Mouse (Mus musculus) stomach, embryonic 14.5 days (tissue): Measurements from ENCODE around the gene Igtp. TPM values are rescaled to one million over a fixed set of nuclear protein-coding genes. Genes with fewer than 3 reads are reported as not detected.
"Not testable (repeated sequence)": the region's sequence is repeated elsewhere in the genome, so short reads cannot be mapped to it uniquely, and the experiment has no call there.

Source experiments
- ATAC-seq: fragments of 200-750 bp; cut with Nextera tagmentation; 2 replicates; pipeline ENCODE4 v1.8.0; 2017; ENCODE audit warnings: low read depth, moderate TSS enrichment; ENCODE audit not compliant: insufficient number of reproducible peaks, insufficient read depth, low FRiP score
- H3K27ac ChIP-seq: fragments of 300-500 bp; sonication (generic); 2 replicates; pipeline ENCODE4 v1.5.1; 2014; ENCODE audit warnings: mild to moderate bottlenecking, low read length, moderate library complexity, mixed read lengths
- H3K27me3 ChIP-seq: fragments of 300-500 bp; sonication (generic); 2 replicates; pipeline ENCODE4 v1.6.1; 2014; ENCODE audit warnings: low read length, control low read depth, mixed read lengths; ENCODE audit not compliant: control insufficient read depth, insufficient read depth
- H3K36me3 ChIP-seq: fragments of 300-500 bp; sonication (generic); 2 replicates; pipeline ENCODE4 v1.6.1; 2014; ENCODE audit warnings: mild to moderate bottlenecking, control low read depth, low read length, moderate library complexity, mixed read lengths; ENCODE audit not compliant: control insufficient read depth, insufficient read depth
- H3K4me1 ChIP-seq: fragments of 300-500 bp; sonication (generic); 2 replicates; pipeline ENCODE4 v1.6.1; 2014; ENCODE audit warnings: low read length, control low read depth, mixed read lengths; ENCODE audit not compliant: control insufficient read depth, insufficient read depth
- H3K4me2 ChIP-seq: fragments of 300-500 bp; sonication (generic); replicated peaks from 2 replicates; pipeline ENCODE4 v1.6.1; 2014; ENCODE audit warnings: low read depth, low read length, control low read depth
- H3K4me3 ChIP-seq: fragments of 300-500 bp; sonication (generic); 2 replicates; pipeline ENCODE4 v1.5.1; 2014; ENCODE audit warnings: low read depth, low read length, control low read depth
- H3K9ac ChIP-seq: fragments of 300-500 bp; sonication (generic); replicated peaks from 2 replicates; pipeline ENCODE4 v1.6.1; 2014; ENCODE audit warnings: low read depth, mild to moderate bottlenecking, control low read depth, low read length, moderate library complexity, mixed read lengths
- H3K9me3 ChIP-seq: fragments of 300-500 bp; sonication (generic); 2 replicates; pipeline ENCODE4 v1.6.1; 2016; ENCODE audit warnings: low read depth, low read length, control low read depth; ENCODE audit not compliant: control insufficient read depth
- WGBS: fragments of 180-500 bp; shearing (Covaris S2); extraction: QIAGEN DNeasy Blood & Tissue Kit; methylation state at CpG from one replicate; pipeline ENCODE4 v1.1.7; 2014; 5-methylcytosine and 5-hydroxymethylcytosine counted together
- polyA plus RNA-seq: library from polyadenylated mRNA; unstranded; fragments of >200 nt; fragmentation: Nextera tagmentation; extraction: Ambion mirVana; gene quantifications from 2 replicates; pipeline ENCODE4 v1.2.1, GENCODE M21; 2014

The Igtp gene
- 3.9 and 4.7 TPM in 2 replicates for polyA plus RNA-seq

GRCm38 (mm10) chr11:58199229-58200037, at the start of gene Igtp, which contains the start of gene Irgm2:
Gene Igtp (plus strand): TSS chr11:58199556.
Gene Irgm2 (plus strand): TSS chr11:58199618.
- peak within 1 kb of the TSS; percentile 56 for H3K4me3 ChIP-seq
- WGBS, result 5% methylated on average over 13 of the region's 15 CpGs
- not testable (repeated sequence) for H3K4me1 ChIP-seq, H3K9me3 ChIP-seq, H3K36me3 ChIP-seq, H3K27me3 ChIP-seq
- ATAC-seq, result peak; percentile 82
- peak within 1 kb of the TSS; percentile 45; the same call in 1 of the 2 replicates for H3K9ac ChIP-seq
- 0 out of 2 replicates have a peak within 1 kb of the TSS, but pooled peaks have one; percentile 45 for H3K27ac ChIP-seq
- H3K4me2 ChIP-seq, result peak within 1 kb of the TSS; percentile 49

- Histone ChIP-seq H3K4me1 (no peaks in the 10 kb centered on the region), H3K27ac (no peak overlapping the region), H3K9me3 (no peaks in the 10 kb centered on the region), H3K4me3 (no peak overlapping the region), H3K27me3 (no peaks in the 10 kb centered on the region), H3K36me3 (peaks cover 63% of the 10 kb centered on the region), H3K4me2 (no peak overlapping the region), H3K9ac (no peak overlapping the region)
- WGBS, result 89% methylated on average over 9 of the region's 9 CpGs
- no peak for ATAC-seq
Observed at GRCm38 (mm10) chr11:58155458-58155857, 43.9 kb upstream of the Igtp start.

- H3K9me3 ChIP-seq, result no peaks in the 10 kb centered on the region
- no peak overlapping the region for H3K4me2 ChIP-seq
- no peak overlapping the region for H3K9ac ChIP-seq
- H3K27ac ChIP-seq, result no peak overlapping the region
- no peaks in the 10 kb centered on the region for H3K4me1 ChIP-seq
- ATAC-seq, result no peak
- peaks cover 59% of the 10 kb centered on the region for H3K36me3 ChIP-seq
- H3K4me3 ChIP-seq, result no peak overlapping the region
- WGBS, result 81% methylated on average over 3 of the region's 3 CpGs
- H3K27me3 ChIP-seq, result no peaks in the 10 kb centered on the region
Observed at GRCm38 (mm10) chr11:58156871-58157270, 42.5 kb upstream of the Igtp start.

GRCm38 (mm10) chr11:58165072-58165471, 34.3 kb upstream of the Igtp start:
- H3K36me3 ChIP-seq, result peaks cover 33% of the 10 kb centered on the region; the same call in 1 of the 2 replicates

GRCm38 (mm10) chr11:58167822-58168166, 31.6 kb upstream of the Igtp start:
- Histone ChIP-seq H3K9me3 (no peaks in the 10 kb centered on the region), H3K27ac (peak overlapping the region; percentile 39; the same call in 1 of the 2 replicates), H3K27me3 (no peaks in the 10 kb centered on the region), H3K36me3 (peaks cover 19% of the 10 kb centered on the region; the same call in 1 of the 2 replicates), H3K4me2 (peak overlapping the region; percentile 74), H3K4me1 (peaks cover 15% of the 10 kb centered on the region; the same call in 1 of the 2 replicates), H3K4me3 (peak overlapping the region; percentile 85), H3K9ac (peak overlapping the region; percentile 80)
- 0% methylated on average over 8 of the region's 8 CpGs for WGBS
- no peak for ATAC-seq

More at GRCm38 (mm10) chr11:58165072-58165471, 34.3 kb upstream of the Igtp start:
- no peak overlapping the region for H3K9ac ChIP-seq
- no peak overlapping the region for H3K4me3 ChIP-seq
- WGBS, result 96% methylated on average over 2 of the region's 2 CpGs
- ATAC-seq, result no peak
- no peaks in the 10 kb centered on the region for H3K27me3 ChIP-seq
- peaks cover 6% of the 10 kb centered on the region; the same call in 1 of the 2 replicates for H3K4me1 ChIP-seq
- no peaks in the 10 kb centered on the region for H3K9me3 ChIP-seq
- H3K4me2 ChIP-seq, result no peak overlapping the region
- H3K27ac ChIP-seq, result no peak overlapping the region

- H3K4me1 ChIP-seq, result peaks cover 16% of the 10 kb centered on the region; the same call in 1 of the 2 replicates
- 1% methylated on average over 69 of the region's 71 CpGs for WGBS
- peak within 1 kb of the TSS; percentile 80 for H3K9ac ChIP-seq
- no peaks in the 10 kb centered on the region for H3K27me3 ChIP-seq
- no peaks in the 10 kb centered on the region for H3K9me3 ChIP-seq
- H3K36me3 ChIP-seq, result peaks cover 18% of the 10 kb centered on the region; the same call in 1 of the 2 replicates
- H3K4me2 ChIP-seq, result peak within 1 kb of the TSS; percentile 74
- peak within 1 kb of the TSS; percentile 39; the same call in 1 of the 2 replicates for H3K27ac ChIP-seq
- ATAC-seq, result peak; percentile 84
- H3K4me3 ChIP-seq, result peak within 1 kb of the TSS; percentile 85
Observed at GRCm38 (mm10) chr11:58168167-58168915, 31.0 kb upstream of the Igtp start, which contains the start of gene Gemin5. Gene Gemin5 (minus strand): TSS chr11:58168539.

- Histone ChIP-seq H3K4me2 (no peak overlapping the region), H3K9me3 (no peaks in the 10 kb centered on the region), H3K4me3 (no peak overlapping the region), H3K27ac (no peak overlapping the region), H3K27me3 (no peaks in the 10 kb centered on the region), H3K36me3 (peaks cover 21% of the 10 kb centered on the region), H3K4me1 (peaks cover 16% of the 10 kb centered on the region; the same call in 1 of the 2 replicates), H3K9ac (no peak overlapping the region)
- no peak for ATAC-seq
- WGBS, result 72% methylated on average over 4 of the region's 4 CpGs
Observed at GRCm38 (mm10) chr11:58169666-58170065, 29.7 kb upstream of the Igtp start.

- peaks cover 16% of the 10 kb centered on the region; the same call in 1 of the 2 replicates for H3K4me1 ChIP-seq
- peaks cover 24% of the 10 kb centered on the region for H3K36me3 ChIP-seq
- H3K4me3 ChIP-seq, result peak within 1 kb of the TSS; percentile 65
- peak; percentile 64 for ATAC-seq
- no peaks in the 10 kb centered on the region for H3K27me3 ChIP-seq
- H3K9ac ChIP-seq, result peak within 1 kb of the TSS; percentile 72
- under 1% methylated on average over 34 of the region's 34 CpGs for WGBS
- H3K27ac ChIP-seq, result no peak within 1 kb of the TSS
- H3K4me2 ChIP-seq, result peak within 1 kb of the TSS; percentile 78
- H3K9me3 ChIP-seq, result no peaks in the 10 kb centered on the region
Observed at GRCm38 (mm10) chr11:58171459-58172091, 27.8 kb upstream of the Igtp start, which contains the start of gene Mrpl22. Gene Mrpl22 (plus strand): TSS chr11:58171661.
